Mouse (Mus musculus): ENCODE measurements at regions not wholly inside any gene's neighbourhood (a gene's known extent, or its start where the extent isn't known, plus 50 kb on each side); places are given as distances from the start of the nearest gene placed in this dataset.

DNA sequence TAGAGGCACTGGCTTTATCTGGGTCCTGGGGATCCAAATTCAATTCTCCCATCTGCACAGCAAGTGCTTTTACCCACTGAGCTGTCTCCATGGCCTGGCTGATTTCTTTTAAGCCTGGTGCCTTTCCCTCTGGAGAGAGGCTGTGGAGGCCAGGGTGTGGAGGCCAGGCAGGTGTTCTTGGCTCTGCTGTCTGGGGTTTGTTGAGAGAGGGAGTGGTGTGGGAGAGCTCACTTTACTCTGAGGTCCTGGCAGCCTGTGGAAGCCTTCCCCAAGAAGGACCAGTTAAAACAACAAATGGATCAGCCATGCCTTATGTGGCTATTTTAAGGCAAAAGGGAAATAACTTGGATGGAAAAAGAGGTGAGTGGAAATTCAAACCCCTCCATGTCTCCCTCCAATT lies 86.5 kb downstream of the Rpl14 start:
- no peaks in the 10 kb centered on the region for H3K36me3 ChIP-seq (ENCODE audit: poor library complexity, severe bottlenecking)
- H3K4me1 ChIP-seq: peaks cover 12% of the 10 kb centered on the region; the same call in 1 of the 2 replicates
- no peak overlapping the region for H3K4me2 ChIP-seq
- no peak overlapping the region for H3K4me3 ChIP-seq
- ATAC-seq: no peak
- H3K9ac ChIP-seq: no peak overlapping the region
- no peaks in the 10 kb centered on the region for H3K9me3 ChIP-seq (replicated peaks)
- H3K27me3 ChIP-seq: 0 out of 2 replicates have a peak, but pooled peaks cover 3% of the 10 kb centered on the region
- H3K27ac ChIP-seq: no peak overlapping the region

DNA sequence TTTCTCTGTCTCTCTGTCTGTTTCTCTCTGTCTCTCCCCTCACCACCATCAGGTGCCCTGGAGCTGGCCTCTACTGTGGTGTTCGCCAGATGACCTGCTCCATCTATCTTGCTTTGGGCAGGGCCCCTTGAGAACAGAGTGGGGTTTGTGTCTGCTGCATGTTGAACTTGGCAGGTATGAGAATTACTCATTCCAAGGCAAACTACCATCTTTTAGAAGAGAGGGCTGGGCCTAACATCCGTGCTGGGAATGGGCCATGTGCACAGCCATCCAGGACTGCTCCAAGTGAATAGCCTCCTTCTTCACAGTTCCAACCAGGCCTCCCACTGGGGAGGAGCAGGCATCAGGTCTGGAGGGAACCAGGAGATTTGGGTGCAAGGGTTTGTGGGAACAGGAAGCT lies 87.3 kb downstream of the Rpl14 start:
- no peak overlapping the region for H3K4me3 ChIP-seq
- peaks cover 4% of the 10 kb centered on the region; the same call in 1 of the 2 replicates for H3K4me1 ChIP-seq
- H3K9ac ChIP-seq: no peak overlapping the region
- H3K9me3 ChIP-seq (replicated peaks): no peaks in the 10 kb centered on the region
- no peak for ATAC-seq
- H3K27ac ChIP-seq: no peak overlapping the region
- H3K36me3 ChIP-seq (ENCODE audit: poor library complexity, severe bottlenecking): no peaks in the 10 kb centered on the region
- H3K27me3 ChIP-seq: 0 out of 2 replicates have a peak, but pooled peaks cover 3% of the 10 kb centered on the region
- H3K4me2 ChIP-seq: no peak overlapping the region
- WGBS: 84% methylated on average over 2 of the region's 2 CpGs

DNA sequence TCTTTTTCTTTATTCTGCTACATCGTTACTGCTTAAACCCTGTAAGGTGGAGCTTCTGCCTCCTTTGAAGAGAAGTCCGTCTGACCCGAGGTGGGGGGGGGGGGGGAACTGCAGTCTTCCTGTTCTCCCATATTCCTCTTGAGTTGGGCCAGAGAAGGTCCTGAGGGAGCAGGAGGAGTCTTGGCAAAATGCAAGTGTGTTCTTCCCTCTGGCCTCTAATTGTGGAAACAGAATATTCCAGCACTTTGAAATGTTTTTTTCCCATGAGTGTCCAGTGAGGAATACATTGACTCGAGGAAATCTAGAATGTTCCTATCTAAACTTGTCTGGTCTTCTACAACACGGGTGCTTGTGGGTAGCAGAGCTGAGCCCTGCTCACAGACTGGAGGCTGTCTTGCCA lies 90.0 kb downstream of the Rpl14 start:
- no peak overlapping the region for H3K9ac ChIP-seq
- no peaks in the 10 kb centered on the region for H3K36me3 ChIP-seq (ENCODE audit: poor library complexity, severe bottlenecking)
- H3K4me3 ChIP-seq: no peak overlapping the region
- no peak for ATAC-seq
- WGBS: 55% methylated on average over 5 of the region's 5 CpGs
- no peaks in the 10 kb centered on the region for H3K4me1 ChIP-seq
- no peak overlapping the region for H3K4me2 ChIP-seq
- no peak overlapping the region for H3K27ac ChIP-seq
- 0 out of 2 replicates have a peak, but pooled peaks cover 3% of the 10 kb centered on the region for H3K27me3 ChIP-seq
- H3K9me3 ChIP-seq (replicated peaks): no peaks in the 10 kb centered on the region

- no peak for ATAC-seq
- H3K4me3 ChIP-seq: no peak overlapping the region
- H3K27me3 ChIP-seq: no peaks in the 10 kb centered on the region
- 88% methylated on average over 7 of the region's 7 CpGs for WGBS
- no peak overlapping the region for H3K27ac ChIP-seq
- no peaks in the 10 kb centered on the region for H3K4me1 ChIP-seq
- no peak overlapping the region for H3K4me2 ChIP-seq
- H3K9ac ChIP-seq: no peak overlapping the region
- no peaks in the 10 kb centered on the region for H3K36me3 ChIP-seq (ENCODE audit: poor library complexity, severe bottlenecking)
- no peaks in the 10 kb centered on the region for H3K9me3 ChIP-seq (replicated peaks)
These were observed 90.5 kb downstream of the Rpl14 start for GRCm38 (mm10) chr9:120661641-120662227.

GRCm38 (mm10) chr9:120663181-120663580 lies 91.9 kb downstream of the Rpl14 start:
- Histone ChIP-seq H3K27ac (no peak overlapping the region), H3K36me3 (ENCODE audit: poor library complexity, severe bottlenecking) (no peaks in the 10 kb centered on the region), H3K4me1 (no peaks in the 10 kb centered on the region), H3K27me3 (no peaks in the 10 kb centered on the region), H3K4me3 (no peak overlapping the region), H3K4me2 (no peak overlapping the region), H3K9me3 (replicated peaks) (no peaks in the 10 kb centered on the region), H3K9ac (no peak overlapping the region)
- ATAC-seq: no peak
- 60% methylated on average over 6 of the region's 6 CpGs for WGBS

DNA sequence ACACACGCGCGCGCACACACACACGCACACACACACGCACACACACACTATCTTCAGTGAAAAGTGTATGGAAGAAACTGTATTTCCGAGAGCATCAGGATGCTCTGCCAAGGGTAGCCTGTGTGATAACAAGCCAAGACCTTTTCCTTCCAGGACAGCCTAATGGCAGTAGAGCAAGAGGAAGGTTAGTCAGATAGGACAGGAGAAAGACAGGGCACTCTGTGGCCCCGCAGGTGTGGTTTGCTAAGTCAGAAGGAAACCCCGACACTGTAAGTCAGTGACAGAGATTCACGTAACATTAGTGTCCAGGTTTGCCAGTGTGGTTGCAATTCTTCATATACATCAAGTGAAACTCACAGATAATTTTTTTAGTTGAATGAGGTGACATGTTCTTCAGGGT lies 92.8 kb downstream of the Rpl14 start:
- Histone ChIP-seq H3K9ac (no peak overlapping the region), H3K36me3 (ENCODE audit: poor library complexity, severe bottlenecking) (no peaks in the 10 kb centered on the region), H3K4me2 (no peak overlapping the region), H3K4me3 (no peak overlapping the region), H3K4me1 (no peaks in the 10 kb centered on the region), H3K9me3 (replicated peaks) (no peaks in the 10 kb centered on the region), H3K27ac (no peak overlapping the region), H3K27me3 (no peaks in the 10 kb centered on the region)
- ATAC-seq: no peak
- 94% methylated on average over 10 of the region's 10 CpGs for WGBS

- peaks cover 38% of the 10 kb centered on the region for H3K4me1 ChIP-seq
- H3K4me3 ChIP-seq: no peak overlapping the region
- no peaks in the 10 kb centered on the region for H3K9me3 ChIP-seq (replicated peaks)
- no peak overlapping the region for H3K27ac ChIP-seq
- no peak; the same call in 1 of the 2 replicates for ATAC-seq
- no peak overlapping the region for H3K9ac ChIP-seq
- H3K27me3 ChIP-seq: peaks cover 10% of the 10 kb centered on the region
- WGBS: 4% methylated on average over 6 of the region's 6 CpGs
- H3K36me3 ChIP-seq (ENCODE audit: poor library complexity, severe bottlenecking): no peaks in the 10 kb centered on the region
- H3K4me2 ChIP-seq: no peak overlapping the region
These were observed 101.2 kb downstream of the Rpl14 start for GRCm38 (mm10) chr9:120672452-120672851.

DNA sequence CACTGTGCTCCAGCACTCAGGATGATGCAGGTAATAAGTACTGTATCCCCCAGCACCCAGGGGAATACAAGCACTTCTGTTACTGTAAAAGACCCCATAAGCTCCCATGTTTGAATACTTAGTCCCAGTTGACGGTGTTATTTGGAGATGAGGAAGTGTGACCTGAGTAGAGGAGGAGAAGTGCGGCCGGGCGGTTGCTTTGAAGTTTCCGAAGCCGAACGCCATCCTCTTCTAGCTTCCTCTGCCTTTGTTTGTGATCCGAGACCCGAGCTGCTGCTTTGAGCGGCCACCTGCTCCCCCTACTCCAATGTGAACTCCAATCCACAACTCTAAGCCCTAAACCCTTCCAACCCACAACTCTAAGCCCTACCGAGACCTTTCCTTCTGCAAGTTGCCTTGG lies 103.6 kb downstream of the Rpl14 start:
- no peak for ATAC-seq
- WGBS: 2% methylated on average over 11 of the region's 11 CpGs
- peak overlapping the region; percentile 34; the same call in 1 of the 2 replicates for H3K4me3 ChIP-seq

DNA sequence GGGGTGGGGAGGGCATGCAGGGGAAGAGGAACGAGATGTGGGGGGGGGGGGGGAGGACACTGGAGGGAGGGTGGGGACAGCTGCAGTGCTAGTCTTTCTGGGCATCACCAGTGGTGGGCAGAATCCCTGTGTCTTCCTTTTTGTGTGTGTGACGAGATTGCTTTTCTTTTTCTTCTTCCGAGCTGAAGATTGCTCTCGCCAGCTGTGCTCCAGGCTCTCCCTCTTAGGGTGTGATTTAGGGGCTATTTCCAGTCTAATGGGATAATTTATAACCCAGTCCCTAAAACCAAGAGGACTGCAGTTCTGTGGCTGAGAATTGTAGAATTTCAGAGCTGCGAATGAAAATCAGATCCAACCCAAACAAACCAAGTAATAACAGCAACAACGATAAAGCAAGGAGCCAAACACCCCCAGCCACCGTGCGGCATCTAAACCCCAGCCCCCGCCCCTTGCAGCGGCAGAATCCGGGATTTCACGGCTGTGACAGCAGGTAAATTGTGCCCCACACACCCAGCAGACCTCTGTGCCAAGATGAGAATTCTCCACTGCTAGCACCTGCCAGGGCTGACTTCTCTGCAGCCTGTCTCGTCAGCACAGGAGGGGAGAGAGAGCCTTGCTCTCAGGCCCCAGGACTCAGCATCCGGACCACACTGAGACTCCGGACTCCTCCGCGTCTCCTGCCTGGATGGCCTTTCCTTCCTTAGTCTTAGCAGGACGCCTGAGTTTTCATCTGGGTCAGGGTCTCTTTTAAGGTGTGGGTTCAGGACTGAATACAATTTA lies 104.3 kb downstream of the Rpl14 start:
- 1% methylated on average over 18 of the region's 18 CpGs for WGBS

More for the DNA sequence above, 103.6 kb downstream of the Rpl14 start:
- Histone ChIP-seq H3K4me1 (peaks cover 47% of the 10 kb centered on the region), H3K4me2 (peak overlapping the region; percentile 61), H3K36me3 (ENCODE audit: poor library complexity, severe bottlenecking) (no peaks in the 10 kb centered on the region), H3K9me3 (replicated peaks) (no peaks in the 10 kb centered on the region), H3K27me3 (peaks cover 10% of the 10 kb centered on the region), H3K9ac (no peak overlapping the region), H3K27ac (no peak overlapping the region)

DNA sequence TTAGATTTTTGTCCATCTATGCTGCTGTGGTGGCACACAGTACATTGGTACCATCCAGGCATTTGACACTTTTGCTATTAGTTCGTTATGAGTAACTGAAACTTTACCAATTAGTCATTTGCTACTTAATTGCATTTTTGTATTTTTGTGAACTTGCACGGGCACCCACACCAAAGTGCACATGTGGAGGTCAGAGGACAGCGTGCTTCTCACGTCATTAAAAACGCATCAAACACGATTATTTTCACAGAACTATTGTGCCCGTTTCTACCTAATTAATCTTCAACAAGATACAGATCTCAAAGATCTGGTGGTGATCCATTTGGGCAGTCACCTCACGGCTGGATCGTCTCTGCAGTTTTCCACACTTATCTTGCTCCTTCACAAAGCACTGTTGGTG lies 105.1 kb downstream of the Rpl14 start:
- H3K36me3 ChIP-seq (ENCODE audit: poor library complexity, severe bottlenecking): no peaks in the 10 kb centered on the region
- H3K4me3 ChIP-seq: no peak overlapping the region
- no peak for ATAC-seq
- H3K27ac ChIP-seq: no peak overlapping the region
- H3K9ac ChIP-seq: no peak overlapping the region
- peaks cover 52% of the 10 kb centered on the region for H3K4me1 ChIP-seq
- H3K4me2 ChIP-seq: peak overlapping the region; percentile 61
- peaks cover 10% of the 10 kb centered on the region for H3K27me3 ChIP-seq
- 12% methylated on average over 9 of the region's 9 CpGs for WGBS
- no peaks in the 10 kb centered on the region for H3K9me3 ChIP-seq (replicated peaks)

More for the DNA sequence above, 104.3 kb downstream of the Rpl14 start:
- no peak for ATAC-seq
- Histone ChIP-seq H3K9me3 (replicated peaks) (no peaks in the 10 kb centered on the region), H3K4me1 (peaks cover 48% of the 10 kb centered on the region), H3K4me3 (peak overlapping the region; percentile 34), H3K4me2 (peak overlapping the region; percentile 61), H3K36me3 (ENCODE audit: poor library complexity, severe bottlenecking) (no peaks in the 10 kb centered on the region), H3K27me3 (peaks cover 10% of the 10 kb centered on the region), H3K27ac (0 out of 2 replicates have a peak overlapping the region, but pooled peaks have one; percentile 10), H3K9ac (peak overlapping the region; percentile 51)

- ATAC-seq: no peak
- peaks cover 56% of the 10 kb centered on the region for H3K4me1 ChIP-seq
- H3K4me3 ChIP-seq: no peak overlapping the region
- WGBS: 16% methylated on average over 8 of the region's 8 CpGs
- H3K36me3 ChIP-seq (ENCODE audit: poor library complexity, severe bottlenecking): no peaks in the 10 kb centered on the region
- no peaks in the 10 kb centered on the region for H3K9me3 ChIP-seq (replicated peaks)
- H3K4me2 ChIP-seq: peak overlapping the region; percentile 61; the same call in 1 of the 2 replicates
- H3K27ac ChIP-seq: no peak overlapping the region
- peaks cover 10% of the 10 kb centered on the region for H3K27me3 ChIP-seq
- no peak overlapping the region for H3K9ac ChIP-seq
These were observed 105.5 kb downstream of the Rpl14 start for GRCm38 (mm10) chr9:120676771-120677170.

GRCm38 (mm10) chr9:120677216-120677615 lies 106.0 kb downstream of the Rpl14 start:
- no peaks in the 10 kb centered on the region for H3K36me3 ChIP-seq (ENCODE audit: poor library complexity, severe bottlenecking)
- H3K4me2 ChIP-seq: no peak overlapping the region
- peaks cover 10% of the 10 kb centered on the region for H3K27me3 ChIP-seq
- H3K9me3 ChIP-seq (replicated peaks): no peaks in the 10 kb centered on the region
- H3K4me1 ChIP-seq: peaks cover 56% of the 10 kb centered on the region
- H3K9ac ChIP-seq: no peak overlapping the region
- 54% methylated on average over 5 of the region's 5 CpGs for WGBS
- no peak overlapping the region for H3K4me3 ChIP-seq
- H3K27ac ChIP-seq: no peak overlapping the region
- peak; percentile 62 for ATAC-seq

Measured in forebrain, embryonic 13.5 days (tissue).